Mouse (Mus musculus) heart, postnatal 0 days (tissue): ENCODE data around the gene Pitpnm3.

Source experiments
- CTCF ChIP-seq: IDR thresholded peaks from 2 replicates; pipeline ENCODE4 v1.5.1; 2016; ENCODE audit warnings: antibody characterized with exemption, control low read depth, low read depth
- EP300 ChIP-seq: IDR thresholded peaks from 2 replicates; pipeline ENCODE4 v1.6.1; 2016; ENCODE audit warnings: antibody characterized with exemption, low read depth

- TF ChIP-seq CTCF (no peak), EP300 (no peak)
Observed at GRCm38 (mm10) chr11:72041290-72041767, 94.2 kb downstream of the Pitpnm3 start.
